8 mouse cellular contexts compared by ENCODE assay signal in genomic region chr10:93309131-93309933, GRCm38 (mm10). TPM values are rescaled to one million over a fixed set of nuclear protein-coding genes. Genes with fewer than 3 reads are reported as not detected.
DNase-seq lines count a peak whose midpoint lies in the region; ATAC-seq and TF ChIP-seq lines count a peak whose summit lies in the region.

No protein-coding gene starts in this region.

- TF ChIP-seq CTCF in brain, embryonic 14.5 days (IDR thresholded peaks at IDR 0.05; ENCODE audit: borderline replicate concordance, extremely low read depth, insufficient read depth, insufficient read length) = no peak
- no peak for TF ChIP-seq CTCF in thymus, adult 2 months (IDR thresholded peaks at IDR 0.05; ENCODE audit: borderline replicate concordance, control insufficient read depth, extremely low read depth, insufficient read depth, low read length, poor library complexity)

- H3K27ac ChIP-seq in intestine, embryonic 14.5 days (ENCODE audit: low read depth) = peak overlapping the region; percentile 94
- peak overlapping the region; percentile 79 for H3K27ac ChIP-seq in liver, embryonic 12.5 days
- peak overlapping the region; percentile 85 for H3K27ac ChIP-seq in thymus, adult 2 months (ENCODE audit: control insufficient read depth, insufficient read depth, low read length)

- no peak for DNase-seq in frontal cortex, postnatal 14 days (ENCODE audit: low spot score in 2 of 2)
- DNase-seq in brain, embryonic 14.5 days (ENCODE audit: low read depth) = peak; percentile 87
- peak; percentile 59 for DNase-seq in gastrocnemius, postnatal 25 days
- DNase-seq in intestine, embryonic 14.5 days (ENCODE audit: low spot score) = peak; percentile 79
- DNase-seq in thymus, adult 2 months = peak; percentile 63

- H3K4me3 ChIP-seq in intestine, embryonic 14.5 days (ENCODE audit: low read depth, low read length) = peak overlapping the region; percentile 59
- H3K4me3 ChIP-seq in liver, embryonic 12.5 days = peak overlapping the region; percentile 63
- peak overlapping the region; percentile 86 for H3K4me3 ChIP-seq in myocyte
- H3K4me3 ChIP-seq in thymus, adult 2 months (ENCODE audit: control insufficient read depth, insufficient read depth, low read length) = peak overlapping the region; percentile 96

- H3K4me1 ChIP-seq in intestine, embryonic 14.5 days (replicated peaks; ENCODE audit: control insufficient read depth, insufficient read depth, low read length) = peaks cover 6% of the 10 kb centered on the region; the same call in 1 of the 2 replicates
- H3K4me1 ChIP-seq in liver, embryonic 12.5 days = peaks cover 15% of the 10 kb centered on the region
- H3K4me1 ChIP-seq in thymus, adult 2 months (replicated peaks; ENCODE audit: control insufficient read depth, insufficient read depth, low read length) = peaks cover 14% of the 10 kb centered on the region

- H3K9me3 ChIP-seq in intestine, embryonic 14.5 days (ENCODE audit: control insufficient read depth, low read length) = no peaks in the 10 kb centered on the region
- no peaks in the 10 kb centered on the region for H3K9me3 ChIP-seq in liver, embryonic 12.5 days (replicated peaks)

- H3K4me2 ChIP-seq in intestine, embryonic 14.5 days (ENCODE audit: low read length) = peak overlapping the region; percentile 87
- peak overlapping the region; percentile 77 for H3K4me2 ChIP-seq in liver, embryonic 12.5 days
- peak overlapping the region; percentile 78 for H3K4me2 ChIP-seq in myocyte (ENCODE audit: low read depth)

- WGBS in intestine, embryonic 14.5 days = under 1% methylated on average over 21 of the region's 23 CpGs
- 1% methylated on average over 17 of the region's 23 CpGs for WGBS in liver, embryonic 12.5 days (ENCODE audit: insufficient replicate concordance)
- 2% methylated on average over 23 of the region's 23 CpGs for WGBS in thymus, adult 2 months

- H3K27me3 ChIP-seq in intestine, embryonic 14.5 days (replicated peaks; ENCODE audit: control insufficient read depth, insufficient read depth, low read length) = no peaks in the 10 kb centered on the region
- peaks cover 53% of the 10 kb centered on the region for H3K27me3 ChIP-seq in liver, embryonic 12.5 days (replicated peaks)
- H3K27me3 ChIP-seq in myocyte (ENCODE audit: control insufficient read depth, insufficient read depth, insufficient read length) = no peaks in the 10 kb centered on the region
- H3K27me3 ChIP-seq in thymus, adult 2 months (ENCODE audit: control insufficient read depth, insufficient read depth, low read length) = no peaks in the 10 kb centered on the region

- peak; percentile 79 for ATAC-seq in frontal cortex, adult (ENCODE audit: low TSS enrichment)
- peak; percentile 59 for ATAC-seq in intestine, embryonic 14.5 days (replicated peaks; ENCODE audit: low FRiP score, low TSS enrichment, low read depth)
- peak; percentile 40; the same call in 1 of the 2 replicates for ATAC-seq in liver, embryonic 12.5 days

- TF ChIP-seq POLR2A in brain, embryonic 14.5 days (IDR thresholded peaks at IDR 0.05; ENCODE audit: borderline replicate concordance, extremely low read depth, insufficient read depth, insufficient read length, poor library complexity, severe bottlenecking) = no peak
- no peak for TF ChIP-seq POLR2A in myocyte (IDR thresholded peaks at IDR 0.05; ENCODE audit: insufficient read length, low read depth)
- no peak for TF ChIP-seq POLR2A in thymus, adult 2 months (IDR thresholded peaks at IDR 0.05; ENCODE audit: control insufficient read depth, extremely low read depth, insufficient read depth, low read length, poor library complexity)

- peaks cover 54% of the 10 kb centered on the region for H3K79me2 ChIP-seq in myocyte (ENCODE audit: control insufficient read depth, insufficient read depth)

- peak overlapping the region; percentile 38 for H3ac ChIP-seq in myocyte (ENCODE audit: control insufficient read depth, insufficient read length)

- no peaks in the 10 kb centered on the region for H3K36me3 ChIP-seq in intestine, embryonic 14.5 days (ENCODE audit: control insufficient read depth, insufficient read depth, low read length)
- H3K36me3 ChIP-seq in liver, embryonic 12.5 days = no peaks in the 10 kb centered on the region
- no peaks in the 10 kb centered on the region for H3K36me3 ChIP-seq in myocyte (ENCODE audit: control insufficient read depth, insufficient read depth)
- H3K36me3 ChIP-seq in thymus, adult 2 months (ENCODE audit: control insufficient read depth, insufficient read depth, low read length) = no peaks in the 10 kb centered on the region

- H3K9ac ChIP-seq in intestine, embryonic 14.5 days (ENCODE audit: low read length) = peak overlapping the region; percentile 94
- peak overlapping the region; percentile 69 for H3K9ac ChIP-seq in liver, embryonic 12.5 days

TF ChIP-seq in myocyte, 11 proteins besides CTCF, POLR2A, EP300 and RAD21:
- TF ChIP-seq CEBPB (IDR thresholded peaks at IDR 0.05; ENCODE audit: insufficient read depth, poor library complexity, severe bottlenecking) (no peak), REST (IDR thresholded peaks at IDR 0.05; ENCODE audit: insufficient read depth, insufficient read length) (no peak), SRF (IDR thresholded peaks at IDR 0.05; ENCODE audit: control insufficient read depth, insufficient read length, low read depth) (no peak), TCF3 (IDR thresholded peaks at IDR 0.05; ENCODE audit: insufficient read length, low read depth) (no peak), MYOG (IDR thresholded peaks at IDR 0.05; ENCODE audit: control insufficient read depth in 1 of 3, insufficient read depth in 1 of 3, insufficient read length in 2 of 3, low read depth in 2 of 3) (no peak), MAX (IDR thresholded peaks at IDR 0.05; ENCODE audit: low read depth) (no peak), POLR2AphosphoS2 (IDR thresholded peaks at IDR 0.05; ENCODE audit: insufficient read length, low read depth) (no peak)
TF ChIP-seq in myocyte: peak in this region for 0.

RNA-seq across cellular contexts. Expression of gene Elk3, which starts 1.6 kb away (rescaled TPM):
- 14.2 and 16.0 TPM in 2 replicates for polyA plus RNA-seq in brain, embryonic 14.5 days (2012; rRNA removed)
- 10 to 100 TPM; 13.5 to 16.6 TPM for total RNA-seq in gastrocnemius, postnatal 25 days (2021)
- 26.5 and 30.3 TPM in 2 replicates for polyA plus RNA-seq in intestine, embryonic 14.5 days (2014; fragmentation: Nextera tagmentation; extraction: Ambion mirVana)
- polyA plus RNA-seq in liver, embryonic 12.5 days (2016; fragmentation: Nextera tagmentation; extraction: Ambion mirVana) = 8.6 and 9.6 TPM in 2 replicates
- polyA plus RNA-seq in myocyte (2012; fragmentation: generic; extraction: Trizol) = 28.4 TPM
- 47.2 and 62.7 TPM in 2 replicates for polyA plus RNA-seq in thymus, adult 2 months (2012; rRNA removed)

Comparison
In these comparisons a context has a peak if more than half of its experiments do, and no peak if none do; other contexts are left out.
1. DNase-seq: peak in brain, embryonic 14.5 days (single experiment), gastrocnemius, postnatal 25 days (single experiment), intestine, embryonic 14.5 days (single experiment) and thymus, adult 2 months (single experiment); none in frontal cortex, postnatal 14 days (0 of 2).
2. Peak in every context shown above with its lines, with median percentiles within 50 percentile points of each other: ATAC-seq, H3K27ac ChIP-seq, H3K4me2 ChIP-seq and H3K4me3 ChIP-seq.